Mouse (Mus musculus) urinary bladder, postnatal 10 days (tissue): ENCODE results near the gene Cabp2.
"Not testable (repeated sequence)": the region's sequence is repeated elsewhere in the genome, so short reads cannot be mapped to it uniquely, and the experiment has no call there.

Experiments
- DNase-seq: peaks from one replicate; pipeline ENCODE4 v3.0.0; 2022; ENCODE audit warnings: low spot score

Cabp2 gene

GRCm38 (mm10) chr19:4055947-4056693 lies 25.3 kb upstream of the Cabp2 start:
- no peak for DNase-seq

GRCm38 (mm10) chr19:4056727-4057126 lies 24.7 kb upstream of the Cabp2 start:
- DNase-seq: no peak

GRCm38 (mm10) chr19:4057389-4057788 lies 24.0 kb upstream of the Cabp2 start:
- DNase-seq: no peak

- DNase-seq: no peak
Observed at GRCm38 (mm10) chr19:4057962-4058361, 23.4 kb upstream of the Cabp2 start.

- DNase-seq: no peak
Observed at GRCm38 (mm10) chr19:4058581-4058980, 22.8 kb upstream of the Cabp2 start.

GRCm38 (mm10) chr19:4059069-4059740 lies 22.2 kb upstream of the Cabp2 start, which contains the start of gene Gstp3:
Gstp3 (minus strand) TSS chr19:4059569.
- no peak for DNase-seq

- DNase-seq: not testable (repeated sequence)
Observed at GRCm38 (mm10) chr19:4060044-4060898, 21.1 kb upstream of the Cabp2 start.

- no peak for DNase-seq
Observed at GRCm38 (mm10) chr19:4060899-4061465, 20.4 kb upstream of the Cabp2 start.

- DNase-seq: not testable (repeated sequence)
Observed at GRCm38 (mm10) chr19:4063357-4063756, 18.0 kb upstream of the Cabp2 start.

GRCm38 (mm10) chr19:4064501-4064900 lies 16.9 kb upstream of the Cabp2 start:
- not testable (repeated sequence) for DNase-seq

GRCm38 (mm10) chr19:4066280-4066679 lies 15.1 kb upstream of the Cabp2 start:
- no peak for DNase-seq

- DNase-seq: no peak
Observed at GRCm38 (mm10) chr19:4066877-4067276, 14.5 kb upstream of the Cabp2 start.

GRCm38 (mm10) chr19:4068242-4068641 lies 13.1 kb upstream of the Cabp2 start:
- not testable (repeated sequence) for DNase-seq

GRCm38 (mm10) chr19:4068717-4069410 lies 12.5 kb upstream of the Cabp2 start:
- no peak for DNase-seq

- DNase-seq: no peak
Observed at GRCm38 (mm10) chr19:4070311-4070710, 11.1 kb upstream of the Cabp2 start.

- no peak for DNase-seq
Observed at GRCm38 (mm10) chr19:4070756-4071155, 10.6 kb upstream of the Cabp2 start.

- no peak for DNase-seq
Observed at GRCm38 (mm10) chr19:4071406-4071805, 10.0 kb upstream of the Cabp2 start.

GRCm38 (mm10) chr19:4072706-4073424 lies 8.5 kb upstream of the Cabp2 start:
- no peak for DNase-seq

- no peak for DNase-seq
Observed at GRCm38 (mm10) chr19:4075531-4075930, 5.8 kb upstream of the Cabp2 start.

- no peak for DNase-seq
Observed at GRCm38 (mm10) chr19:4079594-4079993, 1.8 kb upstream of the Cabp2 start.

- no peak for DNase-seq
Observed at GRCm38 (mm10) chr19:4080511-4081009, 818 bp upstream of the Cabp2 start.
